Mouse (Mus musculus) hindbrain, embryonic 11.5 days (tissue): Measurements from ENCODE around the gene Pcare. TPM values are rescaled to one million over a fixed set of nuclear protein-coding genes. Genes with fewer than 3 reads are reported as not detected.

Experiments used
- ATAC-seq: fragments of 200-750 bp; cut with Nextera tagmentation; 2 replicates; pipeline ENCODE4 v1.8.0; 2017; ENCODE audit warnings: mild to moderate bottlenecking, moderate TSS enrichment, moderate library complexity; ENCODE audit not compliant: low FRiP score
- DNase-seq: peaks from one replicate; pipeline ENCODE4 v3.0.0-alpha.2; 2015; ENCODE audit warnings: low spot score
- H3K27ac ChIP-seq: fragments of 300-500 bp; sonication (generic); 2 replicates; pipeline ENCODE4 v1.5.1; 2014; ENCODE audit warnings: mild to moderate bottlenecking, low read depth, low read length
- H3K27me3 ChIP-seq: fragments of 300-500 bp; sonication (generic); 2 replicates; pipeline ENCODE4 v1.6.1; 2014; ENCODE audit warnings: mild to moderate bottlenecking, low read length, moderate library complexity, mixed read lengths; ENCODE audit not compliant: control insufficient read depth, insufficient read depth
- H3K36me3 ChIP-seq: fragments of 300-500 bp; sonication (generic); 2 replicates; pipeline ENCODE4 v1.6.1; 2014; ENCODE audit warnings: mild to moderate bottlenecking, low read length, moderate library complexity, mixed read lengths; ENCODE audit not compliant: control insufficient read depth, insufficient read depth
- H3K4me1 ChIP-seq: fragments of 300-500 bp; sonication (generic); replicated peaks from 2 replicates; pipeline ENCODE4 v1.6.1; 2014; ENCODE audit warnings: low read length, mixed read lengths; ENCODE audit not compliant: control insufficient read depth, insufficient read depth
- H3K4me2 ChIP-seq: fragments of 300-500 bp; sonication (generic); replicated peaks from 2 replicates; pipeline ENCODE4 v1.6.1; 2014; ENCODE audit warnings: mild to moderate bottlenecking, low read depth, low read length
- H3K4me3 ChIP-seq: fragments of 300-500 bp; sonication (generic); 2 replicates; pipeline ENCODE4 v1.5.1; 2014; ENCODE audit warnings: low read depth, low read length
- H3K9ac ChIP-seq: fragments of 300-500 bp; sonication (generic); 2 replicates; pipeline ENCODE4 v1.6.1; 2014; ENCODE audit warnings: low read depth, low read length
- H3K9me3 ChIP-seq: fragments of 300-500 bp; sonication (generic); 2 replicates; pipeline ENCODE4 v1.6.1; 2016; ENCODE audit warnings: low read length; ENCODE audit not compliant: control insufficient read depth
- WGBS: fragments of 180-500 bp; shearing (Covaris S2); extraction: QIAGEN DNeasy Blood & Tissue Kit; methylation state at CpG from one replicate; pipeline ENCODE4 v1.1.7; 2014; 5-methylcytosine and 5-hydroxymethylcytosine counted together
- polyA plus RNA-seq: library from polyadenylated mRNA; unstranded; fragments of >200 nt; fragmentation: Nextera tagmentation; extraction: Ambion mirVana; gene quantifications from 2 replicates; pipeline ENCODE4 v1.2.1, GENCODE M21; 2014

Pcare gene
- polyA plus RNA-seq, 1 experiment from 2014 or later = not detected

- ATAC-seq (no peak), DNase-seq (no peak)
- Histone ChIP-seq H3K4me3 (no peak overlapping the region), H3K9ac (no peak overlapping the region), H3K4me1 (no peaks in the 10 kb centered on the region), H3K27ac (no peak overlapping the region), H3K36me3 (no peaks in the 10 kb centered on the region), H3K4me2 (no peak overlapping the region), H3K27me3 (no peaks in the 10 kb centered on the region), H3K9me3 (no peaks in the 10 kb centered on the region)
- 87% methylated on average over 8 of the region's 8 CpGs for WGBS
Measured at GRCm38 (mm10) chr17:71717881-71718625, 34.6 kb downstream of the Pcare start.

GRCm38 (mm10) chr17:71715034-71715433 is 37.7 kb downstream of the Pcare start:
- H3K4me3 ChIP-seq = no peak overlapping the region
- H3K36me3 ChIP-seq = no peaks in the 10 kb centered on the region
- H3K27me3 ChIP-seq = no peaks in the 10 kb centered on the region
- no peak overlapping the region for H3K4me2 ChIP-seq
- H3K27ac ChIP-seq = no peak overlapping the region
- H3K4me1 ChIP-seq = no peaks in the 10 kb centered on the region
- H3K9ac ChIP-seq = no peak overlapping the region
- 75% methylated on average over 3 of the region's 3 CpGs for WGBS
- DNase-seq = no peak
- no peak for ATAC-seq
- no peaks in the 10 kb centered on the region for H3K9me3 ChIP-seq

GRCm38 (mm10) chr17:71712279-71712678 is 40.4 kb downstream of the Pcare start:
- Histone ChIP-seq H3K9ac (no peak overlapping the region), H3K27me3 (no peaks in the 10 kb centered on the region), H3K27ac (no peak overlapping the region), H3K4me3 (no peak overlapping the region), H3K36me3 (no peaks in the 10 kb centered on the region), H3K4me2 (no peak overlapping the region), H3K4me1 (no peaks in the 10 kb centered on the region), H3K9me3 (no peaks in the 10 kb centered on the region)
- 88% methylated on average over 6 of the region's 6 CpGs for WGBS
- ATAC-seq (no peak), DNase-seq (no peak)

- no peaks in the 10 kb centered on the region for H3K27me3 ChIP-seq
- H3K27ac ChIP-seq = no peak overlapping the region
- H3K4me2 ChIP-seq = no peak overlapping the region
- no peaks in the 10 kb centered on the region for H3K4me1 ChIP-seq
- no peaks in the 10 kb centered on the region for H3K9me3 ChIP-seq
- H3K4me3 ChIP-seq = no peak overlapping the region
- H3K36me3 ChIP-seq = no peaks in the 10 kb centered on the region
- ATAC-seq (no peak), DNase-seq (no peak)
- no peak overlapping the region for H3K9ac ChIP-seq
- WGBS = 49% methylated on average over 4 of the region's 4 CpGs
Measured at GRCm38 (mm10) chr17:71707715-71708114, 45.0 kb downstream of the Pcare start.

GRCm38 (mm10) chr17:71705550-71706480 is 46.9 kb downstream of the Pcare start:
- no peaks in the 10 kb centered on the region for H3K4me1 ChIP-seq
- H3K4me3 ChIP-seq = no peak overlapping the region
- H3K36me3 ChIP-seq = no peaks in the 10 kb centered on the region
- no peak overlapping the region for H3K27ac ChIP-seq
- DNase-seq (no peak), ATAC-seq (no peak)
- H3K9ac ChIP-seq = no peak overlapping the region
- H3K4me2 ChIP-seq = no peak overlapping the region
- WGBS = 88% methylated on average over 14 of the region's 14 CpGs
- H3K27me3 ChIP-seq = no peaks in the 10 kb centered on the region
- H3K9me3 ChIP-seq = no peaks in the 10 kb centered on the region

- Histone ChIP-seq H3K9me3 (no peaks in the 10 kb centered on the region), H3K4me2 (no peak overlapping the region), H3K27ac (no peak overlapping the region), H3K9ac (no peak overlapping the region), H3K4me1 (no peaks in the 10 kb centered on the region), H3K36me3 (no peaks in the 10 kb centered on the region), H3K4me3 (no peak overlapping the region), H3K27me3 (no peaks in the 10 kb centered on the region)
- 81% methylated on average over 1 of the region's 1 CpGs for WGBS
- no peak for DNase-seq
- no peak for ATAC-seq
Measured at GRCm38 (mm10) chr17:71705113-71705512, 47.6 kb downstream of the Pcare start.

- H3K4me3 ChIP-seq = no peak overlapping the region
- no peaks in the 10 kb centered on the region for H3K27me3 ChIP-seq
- no peak overlapping the region for H3K27ac ChIP-seq
- no peaks in the 10 kb centered on the region for H3K36me3 ChIP-seq
- no peak overlapping the region for H3K9ac ChIP-seq
- 88% methylated on average over 11 of the region's 11 CpGs for WGBS
- H3K9me3 ChIP-seq = no peaks in the 10 kb centered on the region
- H3K4me2 ChIP-seq = no peak overlapping the region
- H3K4me1 ChIP-seq = no peaks in the 10 kb centered on the region
- no peak for ATAC-seq
- DNase-seq = no peak
Measured at GRCm38 (mm10) chr17:71698619-71698956, 54.1 kb downstream of the Pcare start.

- DNase-seq (no peak), ATAC-seq (no peak)
- Histone ChIP-seq H3K4me3 (no peak overlapping the region), H3K27me3 (no peaks in the 10 kb centered on the region), H3K9me3 (no peaks in the 10 kb centered on the region), H3K9ac (no peak overlapping the region), H3K4me2 (no peak overlapping the region), H3K4me1 (no peaks in the 10 kb centered on the region), H3K27ac (no peak overlapping the region), H3K36me3 (no peaks in the 10 kb centered on the region)
- WGBS = 79% methylated on average over 11 of the region's 11 CpGs
Measured at GRCm38 (mm10) chr17:71697896-71698618, 54.6 kb downstream of the Pcare start.
